Mouse (Mus musculus): Measurements from ENCODE around the gene Fundc1. TPM values are rescaled to one million over a fixed set of nuclear protein-coding genes. Genes with fewer than 3 reads are reported as not detected.
"Not testable (repeated sequence)": the region's sequence is repeated elsewhere in the genome, so short reads cannot be mapped to it uniquely, and the experiment has no call there.

Gene Fundc1
- polyA plus RNA-seq, 1 experiment from 2014 or later, result 38.1 TPM

GRCm38 (mm10) chrX:17564732-17565131 lies 7.4 kb downstream of the Fundc1 start:
- Histone ChIP-seq H3K4me2 (no peak overlapping the region), H3K36me3 (ENCODE audit: control insufficient read depth, insufficient read depth, low read length) (no peaks in the 10 kb centered on the region), H3K9ac (ENCODE audit: low read depth, low read length) (no peak overlapping the region), H3K4me1 (ENCODE audit: control insufficient read depth, insufficient read depth, low read length) (no peaks in the 10 kb centered on the region), H3K4me3 (ENCODE audit: low read depth, low read length) (no peak overlapping the region), H3K27me3 (ENCODE audit: control insufficient read depth, insufficient read depth, low read length) (no peaks in the 10 kb centered on the region), H3K9me3 (replicated peaks; ENCODE audit: control insufficient read depth, low read length) (no peaks in the 10 kb centered on the region), H3K27ac (ENCODE audit: low read depth, low read length) (no peak overlapping the region)
- no peak for ATAC-seq (replicated peaks; ENCODE audit: insufficient number of reproducible peaks, low FRiP score, low TSS enrichment)

GRCm38 (mm10) chrX:17558746-17559145 lies 13.4 kb downstream of the Fundc1 start:
- H3K36me3 ChIP-seq (ENCODE audit: control insufficient read depth, insufficient read depth, low read length), result no peaks in the 10 kb centered on the region
- H3K9me3 ChIP-seq (replicated peaks; ENCODE audit: control insufficient read depth, low read length), result no peaks in the 10 kb centered on the region
- no peak overlapping the region for H3K4me3 ChIP-seq (ENCODE audit: low read depth, low read length)
- no peaks in the 10 kb centered on the region for H3K4me1 ChIP-seq (ENCODE audit: control insufficient read depth, insufficient read depth, low read length)
- H3K27ac ChIP-seq (ENCODE audit: low read depth, low read length), result no peak overlapping the region
- WGBS (ENCODE audit: insufficient replicate concordance), result 67% methylated on average over 4 of the region's 4 CpGs
- no peaks in the 10 kb centered on the region for H3K27me3 ChIP-seq (ENCODE audit: control insufficient read depth, insufficient read depth, low read length)
- H3K4me2 ChIP-seq, result no peak overlapping the region
- H3K9ac ChIP-seq (ENCODE audit: low read depth, low read length), result no peak overlapping the region
- ATAC-seq (replicated peaks; ENCODE audit: insufficient number of reproducible peaks, low FRiP score, low TSS enrichment), result no peak

- no peak overlapping the region for H3K4me3 ChIP-seq (ENCODE audit: low read depth, low read length)
- no peaks in the 10 kb centered on the region for H3K27me3 ChIP-seq (ENCODE audit: control insufficient read depth, insufficient read depth, low read length)
- 82% methylated on average over 4 of the region's 4 CpGs for WGBS (ENCODE audit: insufficient replicate concordance)
- H3K27ac ChIP-seq (ENCODE audit: low read depth, low read length), result no peak overlapping the region
- H3K36me3 ChIP-seq (ENCODE audit: control insufficient read depth, insufficient read depth, low read length), result no peaks in the 10 kb centered on the region
- H3K4me2 ChIP-seq, result no peak overlapping the region
- no peak for ATAC-seq (replicated peaks; ENCODE audit: insufficient number of reproducible peaks, low FRiP score, low TSS enrichment)
- H3K9ac ChIP-seq (ENCODE audit: low read depth, low read length), result no peak overlapping the region
- no peaks in the 10 kb centered on the region for H3K9me3 ChIP-seq (replicated peaks; ENCODE audit: control insufficient read depth, low read length)
- H3K4me1 ChIP-seq (ENCODE audit: control insufficient read depth, insufficient read depth, low read length), result no peaks in the 10 kb centered on the region
Observed at GRCm38 (mm10) chrX:17554488-17554887, 17.6 kb downstream of the Fundc1 start.

GRCm38 (mm10) chrX:17551586-17551985 lies 20.5 kb downstream of the Fundc1 start:
- not testable (repeated sequence) for H3K4me1 ChIP-seq (ENCODE audit: control insufficient read depth, insufficient read depth, low read length); H3K27ac ChIP-seq (ENCODE audit: low read depth, low read length); H3K27me3 ChIP-seq (ENCODE audit: control insufficient read depth, insufficient read depth, low read length); H3K9me3 ChIP-seq (replicated peaks; ENCODE audit: control insufficient read depth, low read length); H3K4me3 ChIP-seq (ENCODE audit: low read depth, low read length); H3K9ac ChIP-seq (ENCODE audit: low read depth, low read length); ATAC-seq (replicated peaks; ENCODE audit: insufficient number of reproducible peaks, low FRiP score, low TSS enrichment); H3K4me2 ChIP-seq; H3K36me3 ChIP-seq (ENCODE audit: control insufficient read depth, insufficient read depth, low read length)

- Histone ChIP-seq H3K4me3 (ENCODE audit: low read depth, low read length) (no peak overlapping the region), H3K27ac (ENCODE audit: low read depth, low read length) (no peak overlapping the region), H3K36me3 (ENCODE audit: control insufficient read depth, insufficient read depth, low read length) (no peaks in the 10 kb centered on the region), H3K4me2 (no peak overlapping the region), H3K9me3 (replicated peaks; ENCODE audit: control insufficient read depth, low read length) (no peaks in the 10 kb centered on the region), H3K4me1 (ENCODE audit: control insufficient read depth, insufficient read depth, low read length) (no peaks in the 10 kb centered on the region), H3K9ac (ENCODE audit: low read depth, low read length) (no peak overlapping the region), H3K27me3 (ENCODE audit: control insufficient read depth, insufficient read depth, low read length) (no peaks in the 10 kb centered on the region)
- 39% methylated on average over 6 of the region's 6 CpGs for WGBS (ENCODE audit: insufficient replicate concordance)
- no peak for ATAC-seq (replicated peaks; ENCODE audit: insufficient number of reproducible peaks, low FRiP score, low TSS enrichment)
Observed at GRCm38 (mm10) chrX:17547143-17547806, 24.9 kb downstream of the Fundc1 start.

- no peak overlapping the region for H3K4me2 ChIP-seq
- no peak overlapping the region for H3K27ac ChIP-seq (ENCODE audit: low read depth, low read length)
- no peak overlapping the region for H3K4me3 ChIP-seq (ENCODE audit: low read depth, low read length)
- no peak for ATAC-seq (replicated peaks; ENCODE audit: insufficient number of reproducible peaks, low FRiP score, low TSS enrichment)
- H3K9ac ChIP-seq (ENCODE audit: low read depth, low read length), result no peak overlapping the region
- no peaks in the 10 kb centered on the region for H3K36me3 ChIP-seq (ENCODE audit: control insufficient read depth, insufficient read depth, low read length)
- no peaks in the 10 kb centered on the region for H3K9me3 ChIP-seq (replicated peaks; ENCODE audit: control insufficient read depth, low read length)
- WGBS (ENCODE audit: insufficient replicate concordance), result 48% methylated on average over 2 of the region's 2 CpGs
- H3K27me3 ChIP-seq (ENCODE audit: control insufficient read depth, insufficient read depth, low read length), result no peaks in the 10 kb centered on the region
- no peaks in the 10 kb centered on the region for H3K4me1 ChIP-seq (ENCODE audit: control insufficient read depth, insufficient read depth, low read length)
Observed at GRCm38 (mm10) chrX:17544860-17545492, 27.1 kb downstream of the Fundc1 start.

- Histone ChIP-seq H3K9ac (ENCODE audit: low read depth, low read length) (no peak overlapping the region), H3K27ac (ENCODE audit: low read depth, low read length) (no peak overlapping the region), H3K4me3 (ENCODE audit: low read depth, low read length) (no peak overlapping the region), H3K27me3 (ENCODE audit: control insufficient read depth, insufficient read depth, low read length) (no peaks in the 10 kb centered on the region), H3K4me2 (no peak overlapping the region), H3K36me3 (ENCODE audit: control insufficient read depth, insufficient read depth, low read length) (no peaks in the 10 kb centered on the region), H3K9me3 (replicated peaks; ENCODE audit: control insufficient read depth, low read length) (no peaks in the 10 kb centered on the region), H3K4me1 (ENCODE audit: control insufficient read depth, insufficient read depth, low read length) (no peaks in the 10 kb centered on the region)
- WGBS (ENCODE audit: insufficient replicate concordance), result 87% methylated on average over 4 of the region's 4 CpGs
- ATAC-seq (replicated peaks; ENCODE audit: insufficient number of reproducible peaks, low FRiP score, low TSS enrichment), result no peak
Observed at GRCm38 (mm10) chrX:17537701-17538100, 34.4 kb downstream of the Fundc1 start.

GRCm38 (mm10) chrX:17527008-17527407 lies 45.1 kb downstream of the Fundc1 start:
- ATAC-seq (replicated peaks; ENCODE audit: insufficient number of reproducible peaks, low FRiP score, low TSS enrichment), result no peak
- Histone ChIP-seq H3K27me3 (ENCODE audit: control insufficient read depth, insufficient read depth, low read length) (no peaks in the 10 kb centered on the region), H3K9ac (ENCODE audit: low read depth, low read length) (no peak overlapping the region), H3K4me2 (no peak overlapping the region), H3K4me1 (ENCODE audit: control insufficient read depth, insufficient read depth, low read length) (no peaks in the 10 kb centered on the region), H3K9me3 (replicated peaks; ENCODE audit: control insufficient read depth, low read length) (no peaks in the 10 kb centered on the region), H3K36me3 (ENCODE audit: control insufficient read depth, insufficient read depth, low read length) (no peaks in the 10 kb centered on the region), H3K27ac (ENCODE audit: low read depth, low read length) (no peak overlapping the region), H3K4me3 (ENCODE audit: low read depth, low read length) (no peak overlapping the region)
- 72% methylated on average over 2 of the region's 2 CpGs for WGBS (ENCODE audit: insufficient replicate concordance)

- no peak overlapping the region for H3K27ac ChIP-seq (ENCODE audit: low read depth, low read length)
- no peak overlapping the region for H3K9ac ChIP-seq (ENCODE audit: low read depth, low read length)
- H3K4me2 ChIP-seq, result no peak overlapping the region
- WGBS (ENCODE audit: insufficient replicate concordance), result 15% methylated on average over 3 of the region's 3 CpGs
- no peaks in the 10 kb centered on the region for H3K9me3 ChIP-seq (replicated peaks; ENCODE audit: control insufficient read depth, low read length)
- H3K4me1 ChIP-seq (ENCODE audit: control insufficient read depth, insufficient read depth, low read length), result no peaks in the 10 kb centered on the region
- no peaks in the 10 kb centered on the region for H3K36me3 ChIP-seq (ENCODE audit: control insufficient read depth, insufficient read depth, low read length)
- ATAC-seq (replicated peaks; ENCODE audit: insufficient number of reproducible peaks, low FRiP score, low TSS enrichment), result no peak
- H3K4me3 ChIP-seq (ENCODE audit: low read depth, low read length), result no peak overlapping the region
- H3K27me3 ChIP-seq (ENCODE audit: control insufficient read depth, insufficient read depth, low read length), result no peaks in the 10 kb centered on the region
Observed at GRCm38 (mm10) chrX:17521221-17521716, 50.9 kb downstream of the Fundc1 start.

Data from heart, embryonic 11.5 days (tissue).